Mouse (Mus musculus) bone marrow macrophage, adult 2 months (primary cell): ENCODE data around the gene Ilf2.

Experiments
- CTCF ChIP-seq: IDR thresholded peaks from 2 replicates; pipeline ENCODE4 v1.5.1; 2012; ENCODE audit warnings: low read depth, mild to moderate bottlenecking, low read length, moderate library complexity
- POLR2A ChIP-seq: IDR thresholded peaks from 2 replicates; pipeline ENCODE4 v1.6.1; 2012; ENCODE audit warnings: mild to moderate bottlenecking, low read depth, low read length, borderline replicate concordance

DNA sequence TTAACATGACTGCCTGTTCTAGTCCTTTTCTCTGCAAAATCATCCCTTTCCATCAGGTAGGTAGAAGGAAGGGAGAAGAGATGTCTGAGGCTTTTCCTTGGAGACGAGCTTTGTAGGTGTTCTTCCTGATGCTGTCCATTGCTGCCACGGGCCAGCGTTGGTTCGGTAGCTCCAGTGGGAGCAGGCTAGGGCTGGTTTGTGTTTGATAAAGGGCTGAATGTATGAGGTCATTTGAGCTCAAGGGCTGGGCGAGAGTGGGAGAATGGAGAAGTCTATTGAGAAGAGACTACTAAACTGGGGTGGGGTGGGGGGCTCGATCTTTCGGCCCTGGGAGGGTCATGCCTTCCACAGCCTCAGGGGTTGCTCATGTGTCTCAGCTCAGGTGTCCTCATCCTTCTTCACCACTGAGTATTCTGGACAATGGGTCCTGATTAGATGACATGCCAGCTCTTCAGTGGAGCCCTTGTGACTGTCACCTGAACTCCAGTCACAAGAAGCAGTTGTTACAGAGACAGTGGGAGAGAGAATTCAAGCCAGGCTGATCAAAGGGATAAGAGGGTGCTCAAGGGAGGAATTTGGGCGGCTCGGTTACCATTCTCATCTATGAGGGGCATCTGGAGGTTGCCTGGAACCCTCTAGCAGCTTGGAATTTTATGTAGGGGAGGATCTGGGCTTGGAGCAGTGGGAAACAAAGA is 37.2 kb downstream of the Ilf2 start:
- TF ChIP-seq CTCF, result no peak
- no peak for TF ChIP-seq POLR2A
